Mouse (Mus musculus): Measurements from ENCODE around the gene Ang6.
"Not testable (repeated sequence)": the region's sequence is repeated elsewhere in the genome, so short reads cannot be mapped to it uniquely, and the experiment has no call there.

The Ang6 gene

DNA sequence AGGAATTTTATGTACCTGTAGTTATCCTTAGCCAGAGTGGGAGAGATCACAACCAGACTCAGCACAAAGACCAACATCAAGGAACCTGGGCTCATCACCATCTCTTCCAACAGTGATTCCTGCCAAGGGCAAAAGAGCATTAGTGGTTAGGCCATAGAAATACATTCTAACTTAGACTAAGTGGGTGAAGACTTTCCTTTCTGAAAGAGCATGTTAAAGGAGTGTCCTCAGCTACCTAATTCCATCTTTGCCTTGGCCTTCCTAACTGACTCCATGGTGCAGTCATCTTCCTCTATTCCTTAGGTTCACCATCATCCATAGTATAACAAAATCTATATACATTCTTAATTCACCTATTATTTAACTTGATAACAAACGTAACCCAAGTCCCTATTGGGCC is at the start of gene Ang6:
Ang6 (minus strand) TSS at position 101 of the 400 bp plus-strand sequence.
- DNase-seq (ENCODE audit: low read depth, low spot score) = no peak

DNA sequence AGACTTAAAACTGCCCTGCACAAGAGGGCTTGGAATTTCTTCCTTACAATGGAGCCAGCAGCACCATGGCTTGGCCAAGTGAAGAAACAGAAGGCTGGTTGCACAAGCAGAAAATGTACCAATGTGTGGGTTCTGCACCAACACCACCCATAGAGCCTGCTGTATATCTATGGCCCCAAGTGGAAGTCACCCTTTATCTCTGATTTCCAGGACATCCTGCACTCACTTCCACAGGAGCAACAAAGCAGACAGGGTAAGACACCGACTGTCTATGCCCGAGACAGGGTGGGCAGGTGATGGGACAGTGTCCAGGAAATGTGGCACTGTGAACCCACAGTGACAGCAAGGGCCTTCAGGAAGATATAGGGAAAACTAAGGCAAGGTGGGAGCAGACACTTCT is 44.5 kb upstream of the Ang6 start:
- not testable (repeated sequence) for DNase-seq (ENCODE audit: low read depth, low spot score)

DNA sequence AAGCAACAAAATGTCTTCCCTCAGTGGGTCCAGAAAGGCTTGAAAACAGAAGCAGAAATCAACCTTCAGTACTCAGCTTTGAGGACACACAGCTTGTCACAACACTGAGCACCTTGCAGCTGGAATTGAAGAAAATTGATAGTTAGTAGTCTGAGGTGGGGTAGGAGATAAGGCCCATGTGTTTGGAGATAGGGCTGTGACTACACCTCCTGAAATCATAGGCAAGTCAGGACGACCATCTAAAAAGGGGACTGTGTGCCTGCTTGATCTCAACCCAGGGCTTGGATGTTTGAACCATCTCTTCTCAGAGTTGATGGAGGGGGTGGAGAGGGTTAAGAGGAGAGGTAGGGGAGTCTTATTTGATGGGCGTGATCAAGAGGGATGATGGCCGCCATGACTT is 29.8 kb upstream of the Ang6 start:
- DNase-seq (ENCODE audit: low read depth, low spot score) = not testable (repeated sequence)

DNA sequence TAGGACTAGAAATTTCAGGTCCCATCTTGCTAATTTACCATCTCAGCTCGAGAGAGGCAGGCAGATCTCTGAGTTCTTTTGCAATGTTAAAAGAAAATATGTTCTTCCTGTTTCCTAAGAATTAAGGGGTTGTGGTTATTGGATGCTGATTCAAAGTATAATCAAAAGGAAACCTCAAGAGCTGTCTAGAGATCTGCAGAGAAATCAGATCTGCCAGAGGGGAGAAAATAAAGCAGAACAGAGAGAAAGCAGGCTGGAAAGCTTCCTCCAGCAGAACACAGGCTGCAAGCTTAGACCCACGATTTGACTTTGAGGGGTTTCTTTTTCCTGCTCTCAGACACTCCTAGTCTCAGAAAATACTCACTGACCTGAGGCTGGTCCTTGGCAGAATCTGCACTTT is 7.6 kb upstream of the Ang6 start:
- DNase-seq (ENCODE audit: low read depth, low spot score) = not testable (repeated sequence)

DNA sequence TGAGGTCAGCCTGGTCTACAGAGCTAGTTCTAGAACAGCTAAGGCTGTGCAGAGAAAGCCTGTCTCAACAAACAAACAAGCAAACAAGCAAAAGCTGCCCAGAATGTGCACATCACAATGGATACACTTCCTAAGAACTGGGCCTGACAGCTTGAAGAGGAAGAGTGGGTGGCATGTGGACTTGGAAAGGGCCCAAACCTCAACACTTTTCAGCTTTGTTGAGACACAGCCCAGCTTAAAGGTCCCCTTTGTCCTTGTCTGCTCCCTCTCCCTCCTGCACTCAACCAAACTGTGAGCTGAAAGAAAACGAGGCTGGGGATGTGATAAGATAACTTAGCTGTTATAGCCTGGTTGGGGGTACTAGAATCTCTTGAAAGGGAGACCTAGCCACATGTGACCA is 6.0 kb upstream of the Ang6 start:
- not testable (repeated sequence) for DNase-seq (ENCODE audit: low read depth, low spot score)

DNA sequence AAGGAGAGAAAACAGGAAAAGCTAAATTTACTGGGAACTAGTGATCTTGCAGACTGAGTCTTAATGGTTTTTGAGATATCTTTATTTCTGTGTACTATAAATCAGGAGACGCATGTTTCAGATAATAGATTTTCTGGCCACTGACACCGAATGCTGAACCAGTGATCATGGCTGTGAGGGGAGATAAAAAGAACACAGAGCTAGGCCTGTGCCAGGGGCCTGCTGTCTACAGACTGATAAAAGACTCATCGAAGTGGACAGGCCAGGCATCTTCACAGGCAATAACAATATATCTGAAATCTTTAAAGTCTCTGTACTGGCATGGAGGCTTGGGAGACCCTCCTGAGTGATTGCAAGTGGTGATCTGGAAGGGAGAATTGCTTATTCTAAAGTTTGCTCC is 469 bp downstream of the Ang6 start:
- DNase-seq (ENCODE audit: low read depth, low spot score) = no peak

DNA sequence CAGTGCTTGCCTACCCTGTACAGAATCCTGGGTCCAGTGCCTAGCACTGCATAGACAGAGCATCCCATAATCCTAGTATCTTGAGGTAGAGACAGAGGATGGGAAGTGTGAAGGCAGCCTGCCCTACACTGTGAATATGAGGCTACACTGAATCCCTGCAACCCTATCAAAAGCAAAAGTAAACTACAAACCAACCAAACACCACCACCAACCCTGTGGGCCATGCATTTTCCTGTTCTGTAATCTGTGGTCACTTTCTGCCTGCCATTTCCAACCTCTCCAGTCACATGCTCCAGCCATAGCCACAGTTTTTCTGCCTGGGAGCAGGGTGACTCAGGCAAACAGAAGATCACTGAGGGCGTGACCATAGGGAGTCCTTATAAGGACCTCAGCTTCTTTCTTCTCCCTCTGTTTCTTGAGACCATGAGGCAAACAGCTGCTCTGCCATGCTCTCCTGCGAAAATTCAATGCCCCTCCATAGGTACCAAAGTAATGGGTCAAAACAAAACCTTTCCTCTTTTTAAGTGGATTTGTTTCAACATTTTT is 3.5 kb downstream of the Ang6 start:
- DNase-seq (ENCODE audit: low read depth, low spot score) = not testable (repeated sequence)

DNA sequence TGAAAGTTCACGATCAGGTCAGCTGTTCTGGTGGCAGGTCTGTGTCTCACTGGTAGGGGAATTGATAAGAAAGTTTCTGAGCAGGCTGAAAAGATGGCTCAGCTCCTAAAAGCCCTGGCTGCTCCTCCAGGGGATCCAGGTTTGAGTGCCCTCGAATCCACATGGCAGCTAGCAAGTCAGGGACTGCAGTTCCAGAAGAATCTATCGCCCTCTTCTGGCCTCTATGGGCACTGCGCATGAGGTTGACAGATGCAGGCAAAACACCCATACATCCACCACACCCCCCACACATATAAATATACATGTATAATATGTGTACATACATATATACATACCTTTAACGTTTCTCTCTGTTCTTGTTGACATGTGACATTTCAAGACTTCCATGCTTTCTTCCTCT is 14.7 kb downstream of the Ang6 start:
- DNase-seq (ENCODE audit: low read depth, low spot score) = peak; percentile 53

DNA sequence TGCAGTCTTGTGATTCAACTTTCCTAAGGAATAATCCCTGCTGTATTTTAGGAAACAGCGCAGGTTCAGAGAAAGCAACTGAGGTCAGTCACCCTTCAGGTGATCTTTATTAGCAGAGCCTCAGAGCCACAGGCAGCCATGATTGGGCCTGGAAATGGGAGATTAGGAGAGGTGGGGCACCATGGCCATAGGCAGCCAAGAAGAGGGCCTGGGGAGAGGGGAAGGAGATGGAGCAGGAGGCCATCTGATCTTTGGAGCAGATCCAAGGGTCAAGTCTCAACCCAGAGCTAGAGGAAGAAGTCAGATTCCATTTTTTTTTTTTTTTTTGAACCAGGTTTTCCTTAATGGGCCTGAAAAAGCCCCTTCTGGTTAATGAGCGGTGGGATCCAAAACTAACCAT is 15.9 kb downstream of the Ang6 start:
- no peak for DNase-seq (ENCODE audit: low read depth, low spot score)

DNA sequence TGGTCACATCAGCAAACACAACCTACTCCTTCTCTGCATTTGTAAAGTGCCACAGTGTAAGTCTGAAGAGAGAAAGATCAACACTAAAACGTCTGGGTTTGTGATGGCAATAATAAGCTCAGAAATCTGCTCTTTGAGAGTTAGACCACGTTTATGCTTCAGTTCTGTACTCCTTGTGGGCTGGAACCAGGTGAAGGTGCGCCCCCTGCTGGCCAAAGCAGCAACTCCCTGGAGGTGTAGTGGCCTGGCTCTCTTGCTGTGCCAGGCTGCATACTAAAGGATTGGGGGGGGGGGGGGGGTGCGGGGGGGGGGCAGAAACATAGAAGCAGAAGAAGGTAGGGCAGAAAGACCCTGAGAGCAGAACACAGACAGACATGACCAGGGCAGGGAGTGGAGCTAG is 18.2 kb downstream of the Ang6 start:
- peak; percentile 24 for DNase-seq (ENCODE audit: low read depth, low spot score)

DNA sequence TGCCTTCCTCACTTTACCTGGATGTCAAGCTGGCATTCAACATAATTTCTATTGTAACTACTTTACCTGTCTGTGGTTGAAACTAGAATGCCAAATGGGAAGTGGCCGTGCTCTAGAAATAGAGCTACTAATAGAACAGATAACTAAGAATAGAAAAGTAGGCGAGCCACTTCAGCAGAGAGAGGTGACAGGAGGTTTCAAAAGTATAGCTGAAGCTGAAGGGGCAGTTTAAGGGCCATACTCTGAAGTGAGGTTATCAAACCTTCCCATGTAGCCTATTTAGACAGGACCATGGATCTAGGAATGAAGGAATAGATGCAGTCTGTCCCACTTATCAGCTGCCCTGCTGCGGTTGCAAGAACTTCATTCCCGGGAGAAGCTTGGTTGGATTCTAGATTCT is 18.6 kb downstream of the Ang6 start:
- DNase-seq (ENCODE audit: low read depth, low spot score) = no peak

DNA sequence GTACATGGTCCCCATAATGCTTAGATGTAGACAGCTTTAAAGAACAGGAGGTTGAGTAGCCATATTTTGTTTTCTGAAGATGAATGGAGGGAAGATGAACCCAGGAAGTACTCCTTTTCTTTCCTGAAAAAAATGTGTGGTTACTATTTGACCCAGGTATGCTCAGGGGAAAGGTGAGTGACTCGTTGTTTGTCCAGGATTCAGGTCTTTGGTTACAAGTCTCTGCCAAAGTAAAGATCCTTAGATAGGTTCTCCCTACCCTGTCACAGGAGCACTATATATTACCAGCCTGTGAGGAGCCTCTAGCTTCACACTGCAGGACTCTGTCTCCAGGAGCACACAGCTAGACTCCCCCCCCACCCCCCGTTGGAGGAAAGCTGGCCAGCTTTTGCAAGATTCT is 45.3 kb downstream of the Ang6 start, which contains the start of gene Ang5:
Ang5 (plus strand) TSS at position 301 of the 400 bp plus-strand sequence.
- not testable (repeated sequence) for DNase-seq (ENCODE audit: low read depth, low spot score)

DNA sequence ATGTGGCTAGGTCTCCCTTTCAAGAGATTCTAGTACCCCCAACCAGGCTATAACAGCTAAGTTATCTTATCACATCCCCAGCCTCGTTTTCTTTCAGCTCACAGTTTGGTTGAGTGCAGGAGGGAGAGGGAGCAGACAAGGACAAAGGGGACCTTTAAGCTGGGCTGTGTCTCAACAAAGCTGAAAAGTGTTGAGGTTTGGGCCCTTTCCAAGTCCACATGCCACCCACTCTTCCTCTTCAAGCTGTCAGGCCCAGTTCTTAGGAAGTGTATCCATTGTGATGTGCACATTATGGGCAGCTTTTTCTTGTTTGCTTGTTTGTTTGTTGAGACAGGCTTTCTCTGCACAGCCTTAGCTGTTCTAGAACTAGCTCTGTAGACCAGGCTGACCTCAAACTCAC is 47.0 kb downstream of the Ang6 start:
- DNase-seq (ENCODE audit: low read depth, low spot score) = not testable (repeated sequence)

DNA sequence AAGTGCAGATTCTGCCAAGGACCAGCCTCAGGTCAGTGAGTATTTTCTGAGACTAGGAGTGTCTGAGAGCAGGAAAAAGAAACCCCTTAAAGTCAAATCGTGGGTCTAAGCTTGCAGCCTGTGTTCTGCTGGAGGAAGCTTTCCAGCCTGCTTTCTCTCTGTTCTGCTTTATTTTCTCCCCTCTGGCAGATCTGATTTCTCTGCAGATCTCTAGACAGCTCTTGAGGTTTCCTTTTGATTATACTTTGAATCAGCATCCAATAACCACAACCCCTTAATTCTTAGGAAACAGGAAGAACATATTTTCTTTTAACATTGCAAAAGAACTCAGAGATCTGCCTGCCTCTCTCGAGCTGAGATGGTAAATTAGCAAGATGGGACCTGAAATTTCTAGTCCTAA is 48.7 kb downstream of the Ang6 start:
- DNase-seq (ENCODE audit: low read depth, low spot score) = not testable (repeated sequence)
